Mouse (Mus musculus) left cerebral cortex, adult 2 months (tissue): ENCODE measurements around the gene Gpsm2. TPM values are rescaled to one million over a fixed set of nuclear protein-coding genes. Genes with fewer than 3 reads are reported as not detected.
A peak's percentile ranks its signal among the peaks of the same experiment; 100 is the strongest.
"Not testable (repeated sequence)": the region's sequence is repeated elsewhere in the genome, so short reads cannot be mapped to it uniquely, and the experiment has no call there.

Experiments used
- DNase-seq, 2 experiments: peaks; one replicate each; pipeline ENCODE4 v3.0.0; 2021 to 2022; ENCODE audit warnings: low spot score in 2 of 2, mixed read lengths in 1 of 2; ENCODE audit errors: extremely low spot score in 1 of 2
- H3K27ac ChIP-seq: fragments of 200-600 bp; 2 replicates; pipeline ENCODE4 v1.8.1; 2022
- H3K4me3 ChIP-seq: fragments of 200-600 bp; 2 replicates; pipeline ENCODE4 v1.8.1; 2022
- CTCF ChIP-seq: fragments of 200-600 bp; IDR thresholded peaks from 2 replicates; pipeline ENCODE4 v1.8.1; 2022; ENCODE audit warnings: antibody characterized with exemption, mild to moderate bottlenecking, moderate library complexity
- intact Hi-C: fragments of 180-260 bp; cut with DNase I; formaldehyde crosslinking; loops from one replicate; pipeline ENCODE4 v1.15.1; 2025
- total RNA-seq, 2 experiments: library from RNA; stranded (reverse); gene quantifications; 2 replicates each; pipeline ENCODE4 v1.2.3; 2021

The Gpsm2 gene
- total RNA-seq, 2 experiments from 2014 or later = 12.2 to 13.5 TPM

GRCm38 (mm10) chr3:108689979-108690378 lies 32.1 kb downstream of the Gpsm2 start:
- no peak overlapping the region for H3K4me3 ChIP-seq
- DNase-seq = no peak
- intact Hi-C loops = no loop called here
- no peak overlapping the region for H3K27ac ChIP-seq
- no peak for TF ChIP-seq CTCF

GRCm38 (mm10) chr3:108689446-108689845 lies 32.7 kb downstream of the Gpsm2 start:
- intact Hi-C loops = no loop called here
- H3K27ac ChIP-seq = no peak overlapping the region
- no peak for TF ChIP-seq CTCF
- H3K4me3 ChIP-seq = no peak overlapping the region
- no peak for DNase-seq

GRCm38 (mm10) chr3:108689015-108689441 lies 33.1 kb downstream of the Gpsm2 start:
- intact Hi-C loops = no loop called here
- no peak for DNase-seq
- no peak overlapping the region for H3K4me3 ChIP-seq
- no peak overlapping the region for H3K27ac ChIP-seq
- TF ChIP-seq CTCF = no peak

- Histone ChIP-seq H3K4me3 (no peak overlapping the region), H3K27ac (no peak overlapping the region)
- no peak for TF ChIP-seq CTCF
- intact Hi-C loops = no loop called here
- DNase-seq = no peak
These were observed 36.4 kb downstream of the Gpsm2 start for GRCm38 (mm10) chr3:108685701-108686100.

GRCm38 (mm10) chr3:108683597-108683996 lies 38.5 kb downstream of the Gpsm2 start:
- DNase-seq, intact Hi-C loops, H3K4me3 ChIP-seq, H3K27ac ChIP-seq: not testable (repeated sequence)

- TF ChIP-seq CTCF = no peak
- intact Hi-C loops = no loop called here
- no peak overlapping the region for H3K27ac ChIP-seq
- no peak overlapping the region for H3K4me3 ChIP-seq
- DNase-seq = no peak
These were observed 41.1 kb downstream of the Gpsm2 start for GRCm38 (mm10) chr3:108681004-108681403.

- H3K27ac ChIP-seq = no peak overlapping the region
- H3K4me3 ChIP-seq = no peak overlapping the region
- no peak for TF ChIP-seq CTCF
- no peak for DNase-seq
- intact Hi-C loops = no loop called here
These were observed 45.5 kb downstream of the Gpsm2 start for GRCm38 (mm10) chr3:108676616-108677015.

GRCm38 (mm10) chr3:108660941-108661340 lies 61.2 kb downstream of the Gpsm2 start:
- Histone ChIP-seq H3K27ac (no peak overlapping the region), H3K4me3 (no peak overlapping the region)
- peak; percentile 12; the same call in 1 of the 2 replicates for TF ChIP-seq CTCF
- no peak for DNase-seq
- intact Hi-C loops = loop anchor here (10.0 kb wide), 1 partner anchor 244 kb away; no protein-coding TSS in a partner anchor

- intact Hi-C loops = no loop called here
- no peak for TF ChIP-seq CTCF
- no peak for DNase-seq
- H3K27ac ChIP-seq = no peak overlapping the region
- no peak overlapping the region for H3K4me3 ChIP-seq
These were observed 63.5 kb downstream of the Gpsm2 start for GRCm38 (mm10) chr3:108658612-108659011.

- no peak overlapping the region for H3K27ac ChIP-seq
- H3K4me3 ChIP-seq = no peak overlapping the region
- no peak for DNase-seq
- intact Hi-C loops = no loop called here
- no peak for TF ChIP-seq CTCF
These were observed 66.6 kb downstream of the Gpsm2 start for GRCm38 (mm10) chr3:108655486-108655885.

GRCm38 (mm10) chr3:108654566-108654965 lies 67.5 kb downstream of the Gpsm2 start:
- no peak overlapping the region for H3K27ac ChIP-seq
- intact Hi-C loops = no loop called here
- no peak for TF ChIP-seq CTCF

GRCm38 (mm10) chr3:108653710-108654379 lies 68.3 kb downstream of the Gpsm2 start, which contains the start of gene Clcc1:
Gene Clcc1, plus strand, starts transcription at chr3:108653913.
- no peak for TF ChIP-seq CTCF
- intact Hi-C loops = no loop called here
- peak within 1 kb of the TSS; percentile 87 for H3K27ac ChIP-seq

More at GRCm38 (mm10) chr3:108654566-108654965, 67.5 kb downstream of the Gpsm2 start:
- peak overlapping the region; percentile 61 for H3K4me3 ChIP-seq
- DNase-seq = no peak

More at GRCm38 (mm10) chr3:108653710-108654379, 68.3 kb downstream of the Gpsm2 start, which contains the start of gene Clcc1:
- DNase-seq = peak; percentile 96 to 97
- H3K4me3 ChIP-seq = peak within 1 kb of the TSS; percentile 61
